Mouse (Mus musculus) liver (tissue): Measurements from ENCODE around the gene Chst4.
"Not testable (repeated sequence)": the region's sequence is repeated elsewhere in the genome, so short reads cannot be mapped to it uniquely, and the experiment has no call there.

Experiments
- DNase-seq: peaks from one replicate; pipeline ENCODE4 v3.0.0-alpha.2; 2020; ENCODE audit warnings: mixed read lengths

Gene Chst4

GRCm38 (mm10) chr8:110039659-110040058 is at the start of gene Chst4:
TSS of gene Chst4 (minus strand) at chr8:110039740.
- DNase-seq: no peak

GRCm38 (mm10) chr8:110082416-110083105 is 43.0 kb upstream of the Chst4 start:
- no peak for DNase-seq

- peak; percentile 49 for DNase-seq
These were observed 40.0 kb upstream of the Chst4 start, which contains the start of gene Zfp612 for GRCm38 (mm10) chr8:110079282-110080221. TSS of gene Zfp612 (plus strand) at chr8:110079746.

GRCm38 (mm10) chr8:110074496-110074895 is 35.0 kb upstream of the Chst4 start:
- no peak for DNase-seq

DNA sequence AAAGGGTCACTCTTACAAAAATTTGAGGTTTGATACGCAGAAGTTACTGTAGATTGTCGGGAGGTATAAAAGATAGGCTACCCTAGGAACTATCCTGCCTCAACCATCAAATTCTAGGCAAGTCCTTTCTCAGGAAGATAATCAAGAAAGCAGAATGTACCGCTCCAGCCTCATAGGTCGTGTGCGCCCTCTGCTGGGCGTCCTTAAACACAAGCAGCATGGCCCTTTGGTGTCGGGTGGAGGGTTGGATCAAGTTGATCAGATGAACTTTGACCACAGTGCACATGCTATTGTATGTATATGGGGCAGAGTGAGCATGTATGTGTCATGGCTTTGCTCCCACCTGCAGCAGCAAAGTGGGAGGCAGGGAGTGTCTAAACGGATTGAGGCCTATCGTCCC is 32.1 kb upstream of the Chst4 start:
- peak; percentile 54 for DNase-seq

DNA sequence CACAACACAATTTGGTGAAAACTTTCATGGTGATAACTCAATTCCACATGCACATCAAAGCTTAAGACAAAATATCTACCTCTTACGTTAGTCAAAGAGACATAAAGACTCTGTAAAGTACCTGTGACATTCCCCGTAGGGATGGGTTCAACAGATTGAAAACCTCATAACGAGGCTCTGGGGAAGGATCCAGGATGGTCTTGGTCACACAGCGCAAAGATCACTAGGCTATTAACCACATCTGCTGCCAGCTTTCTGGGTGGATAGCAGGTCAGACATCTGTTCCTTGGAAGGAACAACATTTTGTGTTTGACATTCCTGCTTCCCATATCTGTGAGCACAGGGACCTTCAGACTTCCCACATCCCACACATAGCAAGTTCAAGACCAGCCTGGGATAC is 30.2 kb upstream of the Chst4 start:
- DNase-seq: no peak

DNA sequence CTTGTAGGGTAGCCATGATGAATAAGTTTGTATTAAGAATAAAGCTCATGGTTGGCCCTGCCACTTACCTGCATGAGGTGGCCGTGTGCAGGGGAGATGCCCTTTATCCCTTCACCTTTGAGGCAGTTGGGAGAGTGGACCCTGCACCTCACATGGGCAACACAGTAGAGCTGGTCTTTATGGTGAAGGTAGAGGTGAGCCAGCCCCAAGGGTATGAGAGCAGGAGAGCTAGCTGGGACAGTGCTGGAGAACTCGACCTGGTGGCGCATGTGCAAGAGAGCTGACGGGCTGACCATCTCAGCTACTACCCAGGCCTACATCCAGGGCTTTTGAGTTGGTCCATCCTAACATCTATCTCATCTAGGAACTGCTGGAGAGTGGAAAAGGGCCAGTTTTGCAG is 26.1 kb upstream of the Chst4 start:
- no peak for DNase-seq

GRCm38 (mm10) chr8:110064606-110065365 is 25.2 kb upstream of the Chst4 start:
- no peak for DNase-seq

- DNase-seq: no peak
These were observed 24.6 kb upstream of the Chst4 start for GRCm38 (mm10) chr8:110064161-110064560.

GRCm38 (mm10) chr8:110058207-110058606 is 18.7 kb upstream of the Chst4 start:
- DNase-seq: no peak

DNA sequence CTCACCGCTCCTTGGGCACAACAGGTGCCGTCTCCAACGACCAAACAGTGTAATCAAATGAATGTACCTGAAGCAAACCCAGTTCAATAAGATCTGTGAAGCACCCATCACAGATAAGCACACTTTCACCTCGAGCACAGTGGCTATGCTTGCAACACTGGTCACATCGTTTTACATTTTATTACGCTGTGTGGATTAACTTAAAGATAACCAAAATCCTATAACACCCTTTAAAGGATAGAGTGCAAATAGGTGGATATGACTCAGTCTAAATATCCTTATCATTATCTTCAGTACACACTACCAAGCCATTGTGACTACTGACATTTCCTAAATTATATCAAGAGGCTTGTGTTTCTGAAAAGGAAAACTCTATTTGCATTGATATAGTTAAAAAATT is 11.7 kb upstream of the Chst4 start:
- DNase-seq: no peak

GRCm38 (mm10) chr8:110040509-110040908 is 969 bp upstream of the Chst4 start:
- DNase-seq: no peak

DNA sequence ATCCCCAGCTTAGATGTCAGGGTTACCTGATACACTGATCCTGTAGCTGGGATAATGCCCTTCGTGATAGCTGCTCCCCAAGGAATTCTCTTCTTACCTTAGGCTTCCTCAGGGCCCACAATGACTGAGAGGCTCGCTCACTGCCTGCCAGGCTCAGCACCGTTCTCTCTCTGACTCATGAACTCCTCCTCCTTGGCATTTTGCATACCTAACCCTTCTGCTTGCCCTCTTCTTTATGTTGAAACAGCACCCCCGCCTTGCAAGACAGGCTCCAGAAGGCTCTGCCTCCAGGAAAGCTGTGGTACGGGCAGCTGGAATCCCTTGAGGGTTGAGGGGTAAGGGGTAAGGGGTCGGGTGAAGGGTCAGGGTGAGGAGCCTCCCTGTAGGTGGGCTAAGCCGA is 324 bp downstream of the Chst4 start:
- DNase-seq: no peak

DNA sequence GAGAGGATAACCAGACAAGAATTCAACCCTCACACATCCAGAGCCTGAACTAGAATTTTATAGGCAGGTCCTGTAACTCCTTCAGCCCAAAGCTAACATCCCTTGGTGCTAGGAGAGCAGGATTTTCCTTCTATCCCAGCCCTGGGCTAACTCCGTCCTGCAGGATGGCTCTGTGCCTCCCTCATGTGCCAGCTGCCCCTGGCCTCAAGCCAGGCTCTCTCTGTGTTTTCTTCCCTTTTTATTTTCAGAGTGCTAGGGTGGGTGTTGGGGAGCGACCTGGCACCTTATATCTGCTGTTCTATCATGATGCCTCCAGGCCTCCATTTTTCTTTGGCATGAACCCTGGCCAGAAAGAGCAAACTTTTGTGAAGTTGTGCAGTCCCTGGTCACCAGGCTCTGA is 3.4 kb downstream of the Chst4 start:
- no peak for DNase-seq

DNA sequence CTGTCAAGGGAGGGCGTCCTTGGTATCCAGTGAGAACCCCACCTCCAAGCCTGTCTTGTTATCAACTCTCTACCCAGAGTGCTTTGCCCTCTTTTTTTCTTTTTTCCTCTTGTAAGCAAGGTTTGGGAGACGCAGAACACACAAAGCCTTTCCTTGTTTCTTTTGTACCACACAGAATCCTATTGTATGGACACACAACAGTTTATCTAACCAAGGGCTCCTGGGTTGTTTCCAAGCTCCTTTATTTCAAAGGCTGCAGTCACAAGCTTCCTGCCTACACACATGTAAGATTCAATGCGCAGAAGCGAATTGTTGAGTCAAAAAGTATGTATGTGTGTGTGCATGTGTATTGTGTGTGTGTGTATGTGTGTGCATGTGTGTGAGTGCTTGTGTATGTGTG is 5.2 kb downstream of the Chst4 start:
- DNase-seq: no peak

- DNase-seq: not testable (repeated sequence)
These were observed 5.8 kb downstream of the Chst4 start for GRCm38 (mm10) chr8:110033771-110034170.

GRCm38 (mm10) chr8:110022768-110023344 is 16.7 kb downstream of the Chst4 start:
- no peak for DNase-seq

DNA sequence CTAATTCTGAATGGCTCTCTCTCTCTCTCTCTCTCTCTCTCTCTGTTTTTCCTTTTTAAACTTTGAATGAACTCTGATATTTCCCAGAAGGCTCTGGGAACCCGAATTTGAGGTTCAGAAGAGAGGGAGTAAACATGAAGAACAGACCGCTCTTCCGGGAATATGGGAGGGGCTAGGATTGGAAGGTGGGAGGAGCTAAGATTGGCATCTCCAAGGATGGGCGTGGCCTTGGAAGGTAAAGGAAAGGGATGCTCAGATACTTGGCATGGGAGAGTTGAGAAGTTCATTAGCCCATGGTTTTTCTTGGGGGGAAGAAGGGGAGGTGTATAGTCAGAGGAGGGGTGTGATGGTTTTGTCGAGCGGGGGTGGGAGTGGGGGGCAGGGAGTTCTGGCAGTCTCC is 17.5 kb downstream of the Chst4 start:
- DNase-seq: no peak

GRCm38 (mm10) chr8:110010868-110011267 is 28.7 kb downstream of the Chst4 start:
- peak; percentile 41 for DNase-seq

DNA sequence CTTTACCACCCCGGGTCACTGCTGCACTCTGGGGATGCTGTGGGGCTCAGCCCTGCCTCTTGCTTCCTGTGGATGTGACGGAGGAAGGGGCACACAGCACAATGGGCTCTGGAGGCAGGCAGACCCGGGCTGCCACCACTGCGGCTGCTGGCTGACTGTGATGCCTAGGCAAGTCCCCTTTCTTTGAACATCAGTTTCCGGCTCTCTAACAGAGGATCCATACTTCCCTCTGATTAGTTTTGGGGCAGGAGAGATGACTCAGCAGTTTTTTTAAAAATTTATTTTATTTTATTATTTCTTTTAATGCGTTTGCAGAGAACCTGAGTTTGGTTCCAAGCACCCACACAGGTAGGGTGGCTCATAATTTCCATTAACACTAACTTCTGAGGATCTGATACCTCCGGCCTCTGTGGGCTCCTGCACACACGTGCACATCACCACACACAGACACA is 30.5 kb downstream of the Chst4 start:
- no peak for DNase-seq

- no peak for DNase-seq
These were observed 31.1 kb downstream of the Chst4 start for GRCm38 (mm10) chr8:110008228-110008994.
